Mouse (Mus musculus) cerebellum, adult 2 months (tissue): Measurements from ENCODE around the gene Onecut1. TPM values are rescaled to one million over a fixed set of nuclear protein-coding genes. Genes with fewer than 3 reads are reported as not detected.

Experiments used
- DNase-seq, 2 experiments: peaks; one replicate each; pipeline ENCODE4 v3.0.0; 2021
- H3K27ac ChIP-seq: fragments of 200-500 bp; 2 replicates; pipeline ENCODE4 v1.5.1; 2012; ENCODE audit warnings: low read length, control low read depth, inconsistent platforms; ENCODE audit not compliant: insufficient read depth
- H3K27me3 ChIP-seq: fragments of 200-500 bp; 2 replicates; pipeline ENCODE4 v1.6.1; 2012; ENCODE audit warnings: inconsistent platforms, mild to moderate bottlenecking, low read length, moderate library complexity; ENCODE audit not compliant: control insufficient read depth, insufficient read depth
- H3K4me1 ChIP-seq: fragments of 200-500 bp; 2 replicates; pipeline ENCODE4 v1.6.1; 2011; ENCODE audit warnings: low read length; ENCODE audit not compliant: control insufficient read depth, insufficient read depth
- H3K4me3 ChIP-seq: fragments of 200-500 bp; replicated peaks from 2 replicates; pipeline ENCODE3; 2011; ENCODE audit warnings: mild to moderate bottlenecking, low read depth, low read length, control low read depth; ENCODE audit not compliant: insufficient read depth
- CTCF ChIP-seq: fragments of 200-500 bp; IDR thresholded peaks from 2 replicates; pipeline ENCODE4 v1.5.1; 2011; ENCODE audit warnings: low read depth, mild to moderate bottlenecking, control low read depth, low read length, moderate library complexity, borderline replicate concordance; ENCODE audit not compliant: insufficient read depth
- POLR2A ChIP-seq: fragments of 200-500 bp; IDR thresholded peaks from 2 replicates; pipeline ENCODE4 v1.6.1; 2011; ENCODE audit warnings: low read length, control low read depth, borderline replicate concordance; ENCODE audit not compliant: insufficient read depth
- WGBS: fragments of 180-500 bp; shearing (Covaris S2); methylation state at CpG from one replicate; pipeline ENCODE4 v1.1.7; 2018; 5-methylcytosine and 5-hydroxymethylcytosine counted together
- polyA plus RNA-seq: library from polyadenylated mRNA; depleted of rRNA; stranded (reverse); fragments of >200 nt; gene quantifications from 2 replicates; pipeline ENCODE4 v1.2.3, GENCODE M21; 2012; rRNA removed

The Onecut1 gene
- polyA plus RNA-seq, 1 experiment: 0.21 TPM

DNA sequence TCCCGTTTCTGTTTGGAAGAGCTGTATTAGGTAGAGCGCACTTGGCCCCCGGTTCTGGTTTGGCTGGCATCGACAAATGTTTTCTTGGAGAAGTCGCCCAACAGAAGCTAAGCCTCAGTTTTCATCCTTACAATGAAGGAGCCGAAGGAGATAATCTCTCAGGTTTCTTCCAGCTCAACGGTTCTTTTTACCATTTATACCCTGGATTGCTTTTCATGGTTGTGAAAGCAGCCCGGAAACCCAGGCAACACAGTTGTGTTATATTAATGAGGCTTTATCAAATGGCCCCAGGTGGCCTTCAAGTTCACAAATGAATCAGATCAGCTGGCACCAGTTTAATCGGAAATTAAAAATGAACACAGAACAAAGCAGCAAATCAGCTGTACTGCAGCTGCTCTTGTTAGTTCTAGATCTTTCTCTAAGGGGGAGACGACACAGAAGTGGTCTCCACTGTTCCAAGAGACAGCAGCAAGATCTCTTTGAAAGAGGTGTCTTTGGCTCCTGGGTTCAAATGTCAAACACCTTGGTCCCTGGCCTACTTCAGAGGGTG lies 63.6 kb downstream of the Onecut1 start:
- H3K27me3 ChIP-seq: no peaks in the 10 kb centered on the region
- no peak overlapping the region for H3K27ac ChIP-seq
- TF ChIP-seq CTCF: no peak
- TF ChIP-seq POLR2A: no peak
- WGBS: 19% methylated on average over 10 of the region's 10 CpGs
- H3K4me1 ChIP-seq: no peaks in the 10 kb centered on the region
- no peak overlapping the region for H3K4me3 ChIP-seq
- DNase-seq: no peak

DNA sequence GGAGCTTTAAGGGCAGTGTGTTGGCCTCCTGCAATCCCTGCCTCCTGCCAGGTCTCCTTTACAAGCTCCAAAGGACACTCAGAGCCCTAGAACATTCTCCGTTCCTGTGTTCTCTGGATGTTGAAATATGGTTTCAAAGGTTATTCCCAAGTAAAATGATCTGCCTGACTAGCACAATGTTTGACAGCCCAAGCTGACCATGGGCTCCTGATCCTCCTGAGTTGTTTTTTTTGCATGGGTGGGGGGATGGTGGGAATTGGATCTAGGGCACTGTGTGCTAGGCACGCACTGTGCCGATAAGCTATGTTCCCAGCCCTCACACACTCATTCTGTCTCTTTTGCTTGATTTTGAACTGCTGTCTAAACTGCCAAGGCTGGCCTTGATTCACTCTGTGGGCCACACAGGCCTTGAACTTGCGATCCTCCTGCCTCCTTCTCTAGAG lies 68.3 kb downstream of the Onecut1 start:
- 90% methylated on average over 4 of the region's 4 CpGs for WGBS
- Histone ChIP-seq H3K4me1 (no peaks in the 10 kb centered on the region), H3K27ac (no peak overlapping the region)

DNA sequence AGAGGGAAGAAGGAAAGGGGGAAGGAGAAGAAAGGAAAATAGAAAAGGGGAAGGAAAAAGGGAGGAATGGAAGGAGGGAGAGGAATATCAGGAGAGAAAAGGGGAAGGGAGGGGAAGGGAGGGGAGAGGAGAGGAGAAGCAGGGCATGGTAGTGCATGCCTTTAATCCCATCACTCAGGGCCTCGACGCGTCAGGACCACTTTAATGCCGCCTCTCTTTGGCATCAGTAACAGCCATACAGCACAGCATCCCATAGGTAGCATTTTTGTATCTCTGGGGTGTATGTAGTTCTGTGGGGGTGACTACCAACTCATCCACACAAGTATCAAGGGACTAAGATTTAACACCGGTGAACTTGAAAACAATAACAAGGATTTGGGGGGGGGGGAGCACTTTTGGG lies 68.9 kb downstream of the Onecut1 start:
- TF ChIP-seq CTCF (no peak), POLR2A (no peak)
- Histone ChIP-seq H3K27me3 (no peaks in the 10 kb centered on the region), H3K4me1 (no peaks in the 10 kb centered on the region), H3K4me3 (no peak overlapping the region), H3K27ac (no peak overlapping the region)
- no peak for DNase-seq
- 85% methylated on average over 5 of the region's 5 CpGs for WGBS

More for the DNA sequence above, 68.3 kb downstream of the Onecut1 start:
- no peak for TF ChIP-seq CTCF
- TF ChIP-seq POLR2A: no peak
- no peak for DNase-seq
- Histone ChIP-seq H3K4me3 (no peak overlapping the region), H3K27me3 (no peaks in the 10 kb centered on the region)

DNA sequence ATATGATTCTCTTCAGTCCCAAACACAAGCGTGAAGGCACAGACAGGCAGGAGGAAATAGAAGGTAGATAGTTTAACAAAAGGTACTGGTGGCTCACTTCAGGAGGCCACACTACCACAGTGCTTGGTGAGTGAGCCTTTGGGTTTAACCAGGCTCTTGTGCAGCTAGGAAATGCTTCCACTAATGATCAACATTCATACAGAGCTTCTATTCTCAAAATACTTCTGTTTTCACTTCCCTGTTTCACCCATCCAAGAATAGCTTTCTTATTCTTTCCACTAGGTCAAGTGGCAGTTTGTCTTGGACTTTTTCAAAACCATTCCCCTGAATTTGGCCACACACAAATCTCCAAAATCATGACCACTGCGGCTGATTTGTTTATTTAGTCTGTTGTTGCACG lies 73.6 kb downstream of the Onecut1 start:
- H3K27ac ChIP-seq: no peak overlapping the region
- TF ChIP-seq POLR2A: no peak
- TF ChIP-seq CTCF: no peak
- no peaks in the 10 kb centered on the region for H3K4me1 ChIP-seq
- DNase-seq: no peak
- H3K4me3 ChIP-seq: no peak overlapping the region
- H3K27me3 ChIP-seq: no peaks in the 10 kb centered on the region
- WGBS: 88% methylated on average over 3 of the region's 3 CpGs

DNA sequence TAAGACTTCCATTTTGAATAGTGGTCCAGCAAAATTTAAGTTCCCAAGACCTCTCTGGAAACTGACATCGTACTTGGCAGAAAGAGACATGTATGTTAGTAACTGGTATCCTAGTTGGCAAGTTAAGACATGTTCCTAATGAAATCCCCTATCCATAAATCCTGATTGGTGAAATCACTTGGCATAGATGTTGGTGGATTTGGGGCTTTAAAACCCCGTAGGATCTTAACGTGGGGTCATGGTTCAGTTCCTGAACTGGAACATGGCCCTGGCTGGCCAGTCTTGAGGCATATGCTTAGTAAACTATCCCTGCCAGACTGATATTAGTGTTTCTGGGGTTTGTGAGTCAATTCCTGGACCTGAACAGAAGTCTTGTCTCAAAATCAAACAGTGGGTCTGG lies 76.0 kb downstream of the Onecut1 start:
- H3K4me1 ChIP-seq: no peaks in the 10 kb centered on the region
- no peak for TF ChIP-seq POLR2A
- TF ChIP-seq CTCF: no peak
- no peak for DNase-seq
- no peaks in the 10 kb centered on the region for H3K27me3 ChIP-seq
- H3K4me3 ChIP-seq: no peak overlapping the region
- H3K27ac ChIP-seq: no peak overlapping the region
- WGBS: 75% methylated on average over 3 of the region's 3 CpGs

DNA sequence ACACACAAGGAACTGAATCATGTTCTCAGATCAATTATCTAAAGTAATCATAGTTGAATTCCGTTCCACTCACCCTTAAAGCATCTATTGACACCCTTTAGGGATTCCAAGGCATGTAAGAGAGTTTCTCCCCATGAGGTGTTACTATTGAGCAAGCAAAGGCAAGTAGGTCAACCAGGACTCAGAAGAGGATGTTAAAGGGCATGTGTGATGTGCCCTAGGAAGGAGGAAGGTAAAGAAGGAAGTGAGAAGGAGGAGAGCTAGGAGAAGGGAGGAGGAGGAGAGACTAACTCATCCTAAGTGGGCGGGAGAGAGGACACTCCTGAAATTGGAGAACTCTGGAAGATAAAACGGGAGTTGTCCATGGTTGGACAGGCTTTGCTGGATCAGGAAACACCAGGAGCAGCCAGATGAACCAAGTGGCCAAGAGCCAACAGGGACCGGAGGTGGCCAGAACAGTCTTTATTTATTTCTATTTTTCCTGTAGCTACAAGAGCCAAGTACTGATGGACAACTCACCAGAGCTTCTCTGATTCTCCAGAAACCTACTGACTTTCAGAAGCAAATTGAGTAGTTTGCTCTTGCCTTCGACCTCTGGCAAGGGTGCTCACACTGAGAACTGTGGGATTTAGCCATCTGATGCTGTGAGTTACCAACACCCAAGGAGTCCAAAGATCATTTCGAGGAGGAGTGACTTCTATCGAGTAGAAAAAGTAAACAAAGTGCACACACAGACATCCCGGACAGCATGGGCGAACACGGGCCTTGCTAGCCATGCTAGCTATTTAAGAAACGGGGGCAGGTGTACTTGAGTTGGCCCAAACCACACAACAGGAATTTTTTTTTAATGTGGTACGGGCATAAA lies 77.2 kb downstream of the Onecut1 start:
- TF ChIP-seq CTCF: no peak
- no peak for TF ChIP-seq POLR2A
- no peak for DNase-seq
- Histone ChIP-seq H3K27ac (no peak overlapping the region), H3K4me3 (no peak overlapping the region), H3K4me1 (no peaks in the 10 kb centered on the region), H3K27me3 (no peaks in the 10 kb centered on the region)
- WGBS: 65% methylated on average over 12 of the region's 12 CpGs

Other genes with a start within 250 kb of the Onecut1 start
- gene Fam214a, start 91.0 kb downstream of the Onecut1 start, polyA plus RNA-seq: 36.2 and 39.2 TPM in 2 replicates
- 67.2 and 74.5 TPM in 2 replicates for gene Arpp19, start 175.7 kb downstream of the Onecut1 start, polyA plus RNA-seq
- gene Myo5a, start 209.1 kb downstream of the Onecut1 start, polyA plus RNA-seq: 86.4 and 89.9 TPM in 2 replicates